Mouse (Mus musculus): ENCODE data around the gene Epx.

- TF ChIP-seq CTCF (IDR thresholded peaks at IDR 0.05; ENCODE audit: low read depth) = no peak
- TF ChIP-seq EP300 (IDR thresholded peaks at IDR 0.05; ENCODE audit: low read depth) = no peak
These were observed 53.8 kb downstream of the Epx start for GRCm38 (mm10) chr11:87821502-87821901.
